Mouse (Mus musculus) forebrain, embryonic 14.5 days (tissue): ENCODE measurements at regions not wholly inside any gene's neighbourhood (a gene's known extent, or its start where the extent isn't known, plus 50 kb on each side); places are given as distances from the start of the nearest gene placed in this dataset.

ENCODE experiments used
- ATAC-seq: fragments of 200-750 bp; cut with Nextera tagmentation; 2 replicates; pipeline ENCODE4 v1.8.0; 2017; ENCODE audit warnings: mild to moderate bottlenecking, moderate library complexity
- DNase-seq: peaks from one replicate; pipeline ENCODE4 v3.0.0-alpha.2; 2015; ENCODE audit warnings: low spot score
- H3K27ac ChIP-seq: fragments of 300-500 bp; sonication (generic); 2 replicates; pipeline ENCODE4 v1.5.1; 2014; ENCODE audit warnings: low read depth, mild to moderate bottlenecking, control low read depth, low read length, moderate library complexity
- H3K27me3 ChIP-seq: fragments of 300-500 bp; sonication (generic); replicated peaks from 2 replicates; pipeline ENCODE4 v1.6.1; 2014; ENCODE audit warnings: low read length, control low read depth, mixed read lengths; ENCODE audit not compliant: control insufficient read depth, insufficient read depth
- H3K36me3 ChIP-seq: fragments of 300-500 bp; sonication (generic); 2 replicates; pipeline ENCODE4 v1.6.1; 2014; ENCODE audit warnings: low read length, control low read depth; ENCODE audit not compliant: control insufficient read depth, insufficient read depth
- H3K4me1 ChIP-seq: fragments of 300-500 bp; sonication (generic); 2 replicates; pipeline ENCODE4 v1.6.1; 2014; ENCODE audit warnings: antibody characterized with exemption, low read length, control low read depth; ENCODE audit not compliant: control insufficient read depth, insufficient read depth
- H3K4me2 ChIP-seq: fragments of 300-500 bp; sonication (generic); 2 replicates; pipeline ENCODE4 v1.6.1; 2014; ENCODE audit warnings: mild to moderate bottlenecking, control low read depth, low read length
- H3K4me3 ChIP-seq: fragments of 300-500 bp; sonication (generic); 2 replicates; pipeline ENCODE4 v1.5.1; 2014; ENCODE audit warnings: low read depth, low read length, control low read depth
- H3K9ac ChIP-seq: fragments of 300-500 bp; sonication (generic); 2 replicates; pipeline ENCODE4 v1.6.1; 2014; ENCODE audit warnings: mild to moderate bottlenecking, low read length, control low read depth, moderate library complexity
- H3K9me3 ChIP-seq: fragments of 300-500 bp; sonication (generic); replicated peaks from 2 replicates; pipeline ENCODE4 v1.6.1; 2016; ENCODE audit warnings: low read length, control low read depth, mixed read lengths; ENCODE audit not compliant: control insufficient read depth
- WGBS: fragments of 180-500 bp; shearing (Covaris S2); extraction: QIAGEN DNeasy Blood & Tissue Kit; methylation state at CpG from one replicate; pipeline ENCODE4 v1.1.7; 2014; 5-methylcytosine and 5-hydroxymethylcytosine counted together

GRCm38 (mm10) chr3:21553159-21553758 is 523.2 kb upstream of the Tbl1xr1 start:
- Histone ChIP-seq H3K36me3 (no peaks in the 10 kb centered on the region), H3K4me3 (no peak overlapping the region), H3K4me2 (0 out of 2 replicates have a peak overlapping the region, but pooled peaks have one; percentile 1), H3K9me3 (no peaks in the 10 kb centered on the region), H3K4me1 (peaks cover 15% of the 10 kb centered on the region; the same call in 1 of the 2 replicates), H3K27me3 (no peaks in the 10 kb centered on the region), H3K9ac (no peak overlapping the region), H3K27ac (peak overlapping the region; percentile 61)
- ATAC-seq (peak; percentile 75), DNase-seq (peak; percentile 89)
- 31% methylated on average over 3 of the region's 3 CpGs for WGBS

- H3K36me3 ChIP-seq, result no peaks in the 10 kb centered on the region
- WGBS, result 41% methylated on average over 1 of the region's 1 CpGs
- no peaks in the 10 kb centered on the region for H3K27me3 ChIP-seq
- no peak overlapping the region for H3K4me3 ChIP-seq
- H3K4me1 ChIP-seq, result peaks cover 15% of the 10 kb centered on the region; the same call in 1 of the 2 replicates
- ATAC-seq, result no peak
- H3K27ac ChIP-seq, result peak overlapping the region; percentile 59; the same call in 1 of the 2 replicates
- no peak overlapping the region for H3K9ac ChIP-seq
- no peaks in the 10 kb centered on the region for H3K9me3 ChIP-seq
- H3K4me2 ChIP-seq, result no peak overlapping the region
- DNase-seq, result no peak
These were observed 522.6 kb upstream of the Tbl1xr1 start for GRCm38 (mm10) chr3:21553859-21554258.

GRCm38 (mm10) chr3:21557963-21558441 is 518.5 kb upstream of the Tbl1xr1 start:
- Histone ChIP-seq H3K4me1 (peaks cover 13% of the 10 kb centered on the region; the same call in 1 of the 2 replicates), H3K36me3 (no peaks in the 10 kb centered on the region), H3K27ac (no peak overlapping the region; the same call in 1 of the 2 replicates), H3K4me2 (no peak overlapping the region), H3K9ac (no peak overlapping the region), H3K27me3 (no peaks in the 10 kb centered on the region), H3K4me3 (no peak overlapping the region), H3K9me3 (no peaks in the 10 kb centered on the region)
- WGBS, result 42% methylated on average over 12 of the region's 12 CpGs
- ATAC-seq (peak; percentile 83), DNase-seq (peak; percentile 95)

- H3K4me3 ChIP-seq, result no peak overlapping the region
These were observed 513.6 kb upstream of the Tbl1xr1 start for GRCm38 (mm10) chr3:21562771-21563312.

GRCm38 (mm10) chr3:21563454-21563853 is 513.0 kb upstream of the Tbl1xr1 start:
- H3K4me3 ChIP-seq, result no peak overlapping the region
- no peaks in the 10 kb centered on the region for H3K36me3 ChIP-seq
- 0 out of 2 replicates have a peak, but pooled peaks cover under 1% of the 10 kb centered on the region for H3K9me3 ChIP-seq
- H3K27ac ChIP-seq, result no peak overlapping the region
- no peak overlapping the region for H3K4me2 ChIP-seq
- no peak for ATAC-seq
- H3K4me1 ChIP-seq, result peaks cover 12% of the 10 kb centered on the region; the same call in 1 of the 2 replicates
- no peak overlapping the region for H3K9ac ChIP-seq
- no peaks in the 10 kb centered on the region for H3K27me3 ChIP-seq
- WGBS, result 27% methylated on average over 3 of the region's 3 CpGs
- peak; percentile 47 for DNase-seq

More at GRCm38 (mm10) chr3:21562771-21563312, 513.6 kb upstream of the Tbl1xr1 start:
- no peak overlapping the region for H3K27ac ChIP-seq
- H3K9me3 ChIP-seq, result no peaks in the 10 kb centered on the region
- no peak overlapping the region for H3K9ac ChIP-seq
- 63% methylated on average over 2 of the region's 2 CpGs for WGBS
- H3K4me1 ChIP-seq, result peaks cover 12% of the 10 kb centered on the region; the same call in 1 of the 2 replicates
- ATAC-seq, result peak; percentile 19; the same call in 1 of the 2 replicates
- no peaks in the 10 kb centered on the region for H3K27me3 ChIP-seq
- no peaks in the 10 kb centered on the region for H3K36me3 ChIP-seq
- peak; percentile 55 for DNase-seq
- no peak overlapping the region for H3K4me2 ChIP-seq

GRCm38 (mm10) chr3:21564211-21564781 is 512.2 kb upstream of the Tbl1xr1 start:
- peak overlapping the region; percentile 74 for H3K27ac ChIP-seq
- DNase-seq, result peak; percentile 88
- no peaks in the 10 kb centered on the region for H3K27me3 ChIP-seq
- no peaks in the 10 kb centered on the region for H3K36me3 ChIP-seq
- 11% methylated on average over 3 of the region's 3 CpGs for WGBS
- H3K4me1 ChIP-seq, result peaks cover 12% of the 10 kb centered on the region; the same call in 1 of the 2 replicates
- ATAC-seq, result peak; percentile 91
- no peak overlapping the region for H3K9ac ChIP-seq
- no peak overlapping the region for H3K4me3 ChIP-seq
- 0 out of 2 replicates have a peak overlapping the region, but pooled peaks have one; percentile 6 for H3K4me2 ChIP-seq
- H3K9me3 ChIP-seq, result 0 out of 2 replicates have a peak, but pooled peaks cover 3% of the 10 kb centered on the region

- no peak for DNase-seq
- H3K9ac ChIP-seq, result no peak overlapping the region
- 0 out of 2 replicates have a peak, but pooled peaks cover 3% of the 10 kb centered on the region for H3K9me3 ChIP-seq
- H3K4me2 ChIP-seq, result no peak overlapping the region
- H3K27me3 ChIP-seq, result no peaks in the 10 kb centered on the region
- H3K27ac ChIP-seq, result peak overlapping the region; percentile 74; the same call in 1 of the 2 replicates
- no peak overlapping the region for H3K4me3 ChIP-seq
- WGBS, result 50% methylated on average over 4 of the region's 4 CpGs
- ATAC-seq, result peak; percentile 1; the same call in 1 of the 2 replicates
- no peaks in the 10 kb centered on the region for H3K36me3 ChIP-seq
- H3K4me1 ChIP-seq, result peaks cover 12% of the 10 kb centered on the region; the same call in 1 of the 2 replicates
These were observed 511.5 kb upstream of the Tbl1xr1 start for GRCm38 (mm10) chr3:21564847-21565485.

- no peak for ATAC-seq
- no peak overlapping the region for H3K27ac ChIP-seq
These were observed 506.7 kb upstream of the Tbl1xr1 start for GRCm38 (mm10) chr3:21569721-21570120.

More at GRCm38 (mm10) chr3:21569721-21570120, 506.7 kb upstream of the Tbl1xr1 start:
- 90% methylated on average over 1 of the region's 1 CpGs for WGBS
- Histone ChIP-seq H3K4me2 (no peak overlapping the region), H3K27me3 (no peaks in the 10 kb centered on the region), H3K4me1 (no peaks in the 10 kb centered on the region), H3K9ac (no peak overlapping the region), H3K36me3 (no peaks in the 10 kb centered on the region), H3K4me3 (no peak overlapping the region), H3K9me3 (0 out of 2 replicates have a peak, but pooled peaks cover 3% of the 10 kb centered on the region)
- no peak for DNase-seq
